Mouse (Mus musculus) liver, adult 2 months (tissue): ENCODE measurements at regions not wholly inside any gene's neighbourhood (a gene's known extent, or its start where the extent isn't known, plus 50 kb on each side); places are given as distances from the start of the nearest gene placed in this dataset.
"Not testable (repeated sequence)": the region's sequence is repeated elsewhere in the genome, so short reads cannot be mapped to it uniquely, and the experiment has no call there.

Experiments
- DNase-seq: peaks from one replicate; pipeline ENCODE4 v3.0.0-alpha.2; 2011; ENCODE audit warnings: low read depth, low spot score; ENCODE audit errors: extremely low read depth
- H3K27ac ChIP-seq: fragments of 200-500 bp; replicated peaks from 2 replicates; pipeline ENCODE4 v1.5.1; 2012; ENCODE audit warnings: low read depth, mild to moderate bottlenecking, control low read depth, inconsistent platforms, low read length; ENCODE audit not compliant: insufficient read depth
- H3K27me3 ChIP-seq: fragments of 200-500 bp; 2 replicates; pipeline ENCODE4 v1.6.1; 2012; ENCODE audit warnings: mild to moderate bottlenecking, moderate library complexity, low read length, inconsistent platforms; ENCODE audit not compliant: control insufficient read depth, insufficient read depth
- H3K36me3 ChIP-seq: fragments of 200-500 bp; 2 replicates; pipeline ENCODE4 v1.6.1; 2012; ENCODE audit warnings: low read length, inconsistent platforms; ENCODE audit not compliant: control insufficient read depth, insufficient read depth
- H3K4me1 ChIP-seq: fragments of 200-500 bp; 2 replicates; pipeline ENCODE4 v1.6.1; 2011; ENCODE audit warnings: low read length; ENCODE audit not compliant: control insufficient read depth, insufficient read depth
- H3K4me3 ChIP-seq: fragments of 200-500 bp; 2 replicates; pipeline ENCODE4 v1.5.1; 2011; ENCODE audit warnings: low read depth, mild to moderate bottlenecking, control low read depth, low read length, moderate library complexity; ENCODE audit not compliant: insufficient read depth
- H3K79me2 ChIP-seq: fragments of 200-500 bp; 2 replicates; pipeline ENCODE4 v1.6.1; 2012; ENCODE audit warnings: inconsistent platforms, mild to moderate bottlenecking, low read length, moderate library complexity; ENCODE audit not compliant: control insufficient read depth, insufficient read depth
- H3K9ac ChIP-seq: fragments of 200-500 bp; 2 replicates; pipeline ENCODE4 v1.6.1; 2012; ENCODE audit warnings: low read depth, mild to moderate bottlenecking, control low read depth, inconsistent platforms, low read length
- CTCF ChIP-seq: fragments of 200-500 bp; IDR thresholded peaks from 2 replicates; pipeline ENCODE4 v1.5.1; 2011; ENCODE audit warnings: low read depth, low read length, control low read depth
- POLR2A ChIP-seq: fragments of 200-500 bp; IDR thresholded peaks from 2 replicates; pipeline ENCODE4 v1.6.1; 2011; ENCODE audit warnings: low read length, control low read depth; ENCODE audit not compliant: insufficient read depth; ENCODE audit errors: extremely low read depth
- WGBS: fragments of 180-500 bp; shearing (Covaris S2); methylation state at CpG from one replicate; pipeline ENCODE4 v1.1.7; 2018; 5-methylcytosine and 5-hydroxymethylcytosine counted together

DNA sequence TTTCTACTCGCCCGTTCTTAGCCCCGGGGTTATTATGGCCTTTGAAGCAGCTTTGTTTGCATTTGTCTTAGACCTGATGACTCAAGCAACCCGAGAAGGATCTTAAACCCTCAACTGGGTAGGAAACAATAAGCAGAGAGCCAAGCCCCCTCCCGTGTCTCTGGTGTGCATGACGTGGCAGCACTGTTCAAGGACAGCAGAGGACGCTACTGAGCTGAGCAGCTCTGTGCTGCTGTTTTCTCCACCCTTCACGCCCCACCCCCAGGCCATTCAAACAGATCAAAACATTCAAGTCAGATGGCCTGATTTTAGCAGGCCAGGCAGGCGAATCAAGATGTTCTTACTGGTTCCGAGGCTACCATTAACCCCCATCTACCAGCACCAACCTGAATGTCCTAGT, 331.1 kb downstream of the Sfmbt2 start:
- Histone ChIP-seq H3K4me3 (no peak overlapping the region), H3K4me1 (no peaks in the 10 kb centered on the region), H3K27me3 (no peaks in the 10 kb centered on the region), H3K79me2 (no peaks in the 10 kb centered on the region), H3K27ac (no peak overlapping the region), H3K9ac (no peak overlapping the region), H3K36me3 (no peaks in the 10 kb centered on the region)
- 47% methylated on average over 10 of the region's 10 CpGs for WGBS
- no peak for DNase-seq
- no peak for TF ChIP-seq CTCF
- no peak for TF ChIP-seq POLR2A

DNA sequence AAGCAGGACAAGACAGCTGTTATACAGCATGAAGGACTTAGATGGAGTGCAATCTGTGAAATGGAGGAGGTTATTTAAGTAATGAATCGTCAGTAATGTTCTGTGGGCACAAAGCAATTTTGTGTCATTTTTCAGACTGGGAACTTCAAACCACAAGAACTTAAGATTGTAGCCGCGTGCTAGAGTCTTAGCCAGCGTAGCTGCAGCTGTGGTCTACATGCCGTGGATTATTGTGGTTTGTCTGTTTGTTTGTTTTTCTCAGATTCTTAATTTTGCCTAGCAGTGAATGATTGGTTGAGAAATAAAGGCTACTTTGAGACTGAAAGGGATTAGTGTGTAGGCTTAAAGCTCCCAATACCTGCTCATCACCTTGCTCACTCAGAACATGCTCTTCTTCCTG, 348.1 kb downstream of the Sfmbt2 start:
- Histone ChIP-seq H3K4me1 (no peaks in the 10 kb centered on the region), H3K27me3 (no peaks in the 10 kb centered on the region), H3K36me3 (no peaks in the 10 kb centered on the region), H3K9ac (no peak overlapping the region), H3K27ac (no peak overlapping the region), H3K79me2 (no peaks in the 10 kb centered on the region), H3K4me3 (no peak overlapping the region)
- no peak for DNase-seq
- 79% methylated on average over 5 of the region's 5 CpGs for WGBS
- TF ChIP-seq CTCF (no peak), POLR2A (no peak)

DNA sequence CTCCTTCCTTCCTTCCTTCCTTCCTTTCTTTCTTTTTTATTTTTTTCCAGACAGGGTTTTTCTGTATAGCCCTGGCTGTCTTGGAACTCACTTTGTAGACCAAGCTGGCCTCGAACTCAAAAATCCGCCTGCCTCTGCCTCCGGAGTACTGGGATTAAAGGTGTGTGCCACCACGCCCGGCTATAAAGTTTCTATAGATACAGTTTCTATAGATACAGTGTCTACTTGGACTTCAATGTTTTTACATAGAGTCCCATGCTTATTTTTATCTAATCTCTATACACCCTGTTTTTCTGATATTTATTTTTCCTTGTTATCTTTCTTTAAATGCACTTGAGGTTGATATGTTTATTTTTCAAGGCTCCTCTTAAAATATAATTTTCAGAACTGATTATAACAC, 364.0 kb downstream of the Sfmbt2 start:
- H3K27me3 ChIP-seq, H3K4me1 ChIP-seq, H3K79me2 ChIP-seq, H3K4me3 ChIP-seq, H3K9ac ChIP-seq, H3K27ac ChIP-seq, DNase-seq, H3K36me3 ChIP-seq: not testable (repeated sequence)
- 90% methylated on average over 5 of the region's 5 CpGs for WGBS

DNA sequence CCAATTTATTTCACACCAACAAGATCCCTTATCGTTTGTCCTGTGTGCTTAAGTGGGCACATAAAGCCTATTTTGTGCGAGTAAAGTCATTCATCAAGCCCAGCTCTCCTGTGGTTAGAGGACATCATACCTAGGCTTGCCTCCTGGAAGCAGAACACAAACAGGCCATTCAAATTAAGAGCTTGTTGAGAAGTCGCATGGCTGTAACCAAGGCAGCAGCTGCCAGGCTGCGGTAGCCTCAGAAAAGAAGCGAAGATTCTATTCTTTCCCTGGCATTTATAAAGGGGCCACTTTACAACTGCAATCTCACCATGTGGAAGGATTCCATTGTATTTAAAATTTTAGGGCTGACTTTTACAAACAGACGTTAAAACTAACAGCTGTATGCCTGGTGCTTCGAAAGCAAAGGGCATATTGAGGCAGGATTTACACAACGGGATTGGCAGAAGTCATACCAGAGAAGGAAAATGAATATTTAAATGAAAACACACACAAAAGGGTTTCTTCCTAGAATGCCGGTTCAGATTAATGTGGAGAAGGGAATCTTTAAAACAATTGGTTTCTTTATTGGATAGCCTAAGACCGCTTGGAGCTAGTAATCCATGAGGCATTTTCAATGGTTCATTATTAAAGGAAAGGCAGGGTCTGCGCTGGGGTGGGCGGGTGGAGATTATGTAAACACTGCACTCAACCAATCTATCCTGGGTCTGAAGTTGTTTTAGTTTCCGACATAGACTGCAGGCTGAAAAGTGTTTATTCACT, 366.6 kb downstream of the Sfmbt2 start:
- no peaks in the 10 kb centered on the region for H3K79me2 ChIP-seq
- no peaks in the 10 kb centered on the region for H3K27me3 ChIP-seq
- DNase-seq = no peak
- H3K36me3 ChIP-seq = no peaks in the 10 kb centered on the region
- TF ChIP-seq CTCF (no peak), POLR2A (no peak)
- 58% methylated on average over 13 of the region's 13 CpGs for WGBS
- no peak overlapping the region for H3K27ac ChIP-seq
- H3K9ac ChIP-seq = no peak overlapping the region
- no peaks in the 10 kb centered on the region for H3K4me1 ChIP-seq
- H3K4me3 ChIP-seq = no peak overlapping the region

DNA sequence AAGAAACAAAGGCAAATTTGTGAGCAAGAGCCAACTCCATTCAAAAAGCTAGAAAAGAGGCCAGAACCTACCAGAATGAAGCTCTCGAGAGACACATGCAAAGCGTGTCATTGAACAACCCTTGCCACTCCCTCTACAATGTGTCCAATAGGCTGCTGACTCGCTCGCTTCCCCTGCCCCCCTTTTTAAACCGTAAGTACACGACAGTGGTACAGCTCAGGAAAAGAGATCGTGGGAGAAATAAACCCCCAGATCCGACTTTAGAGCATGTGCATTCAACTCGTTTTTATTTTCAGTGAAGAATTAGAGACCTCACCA, 367.1 kb downstream of the Sfmbt2 start:
- Histone ChIP-seq H3K4me1 (no peaks in the 10 kb centered on the region), H3K36me3 (no peaks in the 10 kb centered on the region), H3K27ac (no peak overlapping the region), H3K27me3 (no peaks in the 10 kb centered on the region), H3K79me2 (no peaks in the 10 kb centered on the region), H3K4me3 (no peak overlapping the region), H3K9ac (no peak overlapping the region)
- no peak for DNase-seq
- 78% methylated on average over 9 of the region's 9 CpGs for WGBS
- TF ChIP-seq CTCF (no peak), POLR2A (no peak)

DNA sequence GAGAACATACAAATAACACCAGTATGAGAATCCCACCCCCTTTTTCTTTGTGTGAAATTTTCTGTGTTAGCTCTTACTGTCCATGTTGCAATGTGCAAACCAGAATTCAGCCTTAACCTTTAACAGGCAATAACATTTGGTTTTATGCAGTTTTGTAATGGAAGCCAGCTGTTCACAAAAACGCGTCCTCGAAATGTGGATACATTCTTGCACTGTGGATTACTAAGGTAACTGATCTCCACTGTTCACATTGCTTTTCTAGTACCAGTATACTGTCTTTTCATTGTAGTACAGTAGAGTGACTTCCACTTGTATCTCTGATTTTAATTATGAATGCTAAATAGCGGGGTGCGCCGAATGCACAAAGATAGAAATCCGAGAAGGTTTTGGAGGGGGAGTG, 374.8 kb downstream of the Sfmbt2 start:
- Histone ChIP-seq H3K27ac (no peak overlapping the region), H3K4me1 (no peaks in the 10 kb centered on the region), H3K4me3 (no peak overlapping the region), H3K9ac (no peak overlapping the region), H3K27me3 (no peaks in the 10 kb centered on the region), H3K36me3 (no peaks in the 10 kb centered on the region), H3K79me2 (no peaks in the 10 kb centered on the region)
- TF ChIP-seq POLR2A = no peak
- no peak for TF ChIP-seq CTCF
- no peak for DNase-seq
- WGBS = 92% methylated on average over 7 of the region's 7 CpGs
